Mouse (Mus musculus): ENCODE results near the gene Slc7a5. TPM values are rescaled to one million over a fixed set of nuclear protein-coding genes. Genes with fewer than 3 reads are reported as not detected.

Gene Slc7a5
- polyA plus RNA-seq, 1 experiment from 2014 or later, result 17.3 TPM

GRCm38 (mm10) chr8:121879712-121880111 lies 27.8 kb downstream of the Slc7a5 start:
- Histone ChIP-seq H3K9me3 (no peaks in the 10 kb centered on the region), H3K27me3 (replicated peaks) (no peaks in the 10 kb centered on the region), H3K4me2 (no peak overlapping the region), H3K9ac (no peak overlapping the region), H3K27ac (replicated peaks) (no peak overlapping the region), H3K36me3 (peaks cover 28% of the 10 kb centered on the region), H3K4me3 (no peak overlapping the region), H3K4me1 (peaks cover 36% of the 10 kb centered on the region)
- WGBS, result 90% methylated on average over 3 of the region's 3 CpGs
- no peak for ATAC-seq (ENCODE audit: extremely low read depth, insufficient number of reproducible peaks, low FRiP score, low TSS enrichment)

GRCm38 (mm10) chr8:121877828-121878480 lies 29.5 kb downstream of the Slc7a5 start:
- Histone ChIP-seq H3K4me3 (no peak overlapping the region), H3K27ac (replicated peaks) (no peak overlapping the region), H3K9ac (no peak overlapping the region), H3K36me3 (peaks cover 10% of the 10 kb centered on the region), H3K4me1 (peaks cover 46% of the 10 kb centered on the region), H3K4me2 (no peak overlapping the region), H3K9me3 (no peaks in the 10 kb centered on the region), H3K27me3 (replicated peaks) (peaks cover 7% of the 10 kb centered on the region)
- 84% methylated on average over 7 of the region's 7 CpGs for WGBS
- ATAC-seq (ENCODE audit: extremely low read depth, insufficient number of reproducible peaks, low FRiP score, low TSS enrichment), result no peak

- Histone ChIP-seq H3K9me3 (no peaks in the 10 kb centered on the region), H3K27ac (replicated peaks) (no peak overlapping the region), H3K36me3 (peaks cover 3% of the 10 kb centered on the region), H3K4me3 (no peak overlapping the region), H3K4me1 (peaks cover 51% of the 10 kb centered on the region), H3K9ac (no peak overlapping the region; the same call in 1 of the 2 replicates), H3K27me3 (replicated peaks) (peaks cover 11% of the 10 kb centered on the region), H3K4me2 (no peak overlapping the region)
- WGBS, result 55% methylated on average over 5 of the region's 5 CpGs
- ATAC-seq (ENCODE audit: extremely low read depth, insufficient number of reproducible peaks, low FRiP score, low TSS enrichment), result no peak
Measured at GRCm38 (mm10) chr8:121877212-121877611, 30.3 kb downstream of the Slc7a5 start.

DNA sequence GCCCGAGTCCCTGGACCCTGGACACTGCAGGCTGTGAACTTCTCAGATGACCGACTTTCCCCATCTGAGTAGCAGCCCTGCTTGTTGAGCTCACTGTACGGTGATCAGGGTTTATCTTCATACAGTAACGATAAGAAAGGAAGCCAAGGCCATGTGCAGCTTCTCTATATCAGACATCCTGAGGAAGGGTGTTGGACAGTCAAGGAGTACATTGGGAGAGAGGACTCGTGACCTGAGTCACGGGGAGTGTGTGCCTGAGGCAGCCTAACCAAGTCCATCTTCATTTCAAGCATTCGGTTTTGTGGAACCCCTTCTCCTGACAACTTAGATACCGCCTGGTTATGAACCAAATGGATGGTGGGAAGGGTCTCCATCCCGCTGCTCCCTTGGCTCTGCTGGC lies 32.0 kb downstream of the Slc7a5 start:
- Histone ChIP-seq H3K27ac (replicated peaks) (peak overlapping the region; percentile 21), H3K4me1 (peaks cover 44% of the 10 kb centered on the region), H3K4me2 (no peak overlapping the region), H3K36me3 (no peaks in the 10 kb centered on the region), H3K9ac (0 out of 2 replicates have a peak overlapping the region, but pooled peaks have one; percentile 3), H3K4me3 (no peak overlapping the region), H3K27me3 (replicated peaks) (peaks cover 11% of the 10 kb centered on the region), H3K9me3 (no peaks in the 10 kb centered on the region)
- ATAC-seq (ENCODE audit: extremely low read depth, insufficient number of reproducible peaks, low FRiP score, low TSS enrichment), result no peak
- 49% methylated on average over 9 of the region's 9 CpGs for WGBS

DNA sequence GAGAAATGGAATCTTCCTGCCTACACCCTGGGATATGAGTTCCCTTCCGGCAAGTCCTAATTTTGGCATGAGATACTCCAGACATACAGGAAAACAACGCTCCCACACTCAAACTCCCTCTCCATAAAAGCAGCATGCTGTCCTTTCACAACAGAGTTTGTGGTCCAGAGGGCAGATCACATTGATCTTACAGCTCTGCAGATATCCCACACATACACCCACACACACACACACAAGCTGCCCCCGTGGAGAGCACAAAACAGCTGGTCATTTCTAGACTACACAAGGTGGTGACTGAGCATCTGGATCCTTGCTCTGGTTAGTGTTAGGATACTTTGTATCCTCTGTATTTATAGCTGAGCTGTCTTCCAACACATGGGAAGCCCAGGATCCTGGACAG lies 32.4 kb downstream of the Slc7a5 start:
- Histone ChIP-seq H3K9me3 (no peaks in the 10 kb centered on the region), H3K27ac (replicated peaks) (peak overlapping the region; percentile 21), H3K36me3 (no peaks in the 10 kb centered on the region), H3K9ac (0 out of 2 replicates have a peak overlapping the region, but pooled peaks have one; percentile 3), H3K4me3 (no peak overlapping the region), H3K4me2 (no peak overlapping the region), H3K27me3 (replicated peaks) (peaks cover 11% of the 10 kb centered on the region), H3K4me1 (peaks cover 41% of the 10 kb centered on the region)
- ATAC-seq (ENCODE audit: extremely low read depth, insufficient number of reproducible peaks, low FRiP score, low TSS enrichment), result no peak
- WGBS, result 39% methylated on average over 3 of the region's 3 CpGs

DNA sequence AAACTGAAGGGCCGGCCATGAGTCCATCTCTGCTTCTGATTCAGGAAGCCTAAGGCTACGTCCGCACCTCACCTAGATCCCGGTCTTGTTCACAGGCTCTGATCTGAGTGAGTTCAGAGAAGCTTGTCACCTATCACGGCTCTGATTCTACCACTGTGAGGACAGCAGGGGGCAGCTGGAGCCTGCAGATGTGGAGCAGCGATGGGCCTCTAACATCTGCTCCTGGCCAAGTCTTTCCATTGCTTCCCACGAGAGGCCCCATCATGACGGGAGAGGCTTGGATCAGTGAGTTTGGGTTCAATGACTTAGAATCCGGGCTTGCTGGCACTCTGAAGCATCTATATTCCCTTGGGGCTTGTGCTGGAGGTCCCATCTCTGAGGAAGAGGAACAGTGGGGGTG lies 33.5 kb downstream of the Slc7a5 start:
- Histone ChIP-seq H3K36me3 (no peaks in the 10 kb centered on the region), H3K27me3 (replicated peaks) (peaks cover 11% of the 10 kb centered on the region), H3K9ac (no peak overlapping the region; the same call in 1 of the 2 replicates), H3K4me1 (peaks cover 41% of the 10 kb centered on the region), H3K27ac (replicated peaks) (no peak overlapping the region), H3K9me3 (no peaks in the 10 kb centered on the region), H3K4me3 (no peak overlapping the region), H3K4me2 (no peak overlapping the region)
- WGBS, result 35% methylated on average over 9 of the region's 9 CpGs
- no peak for ATAC-seq (ENCODE audit: extremely low read depth, insufficient number of reproducible peaks, low FRiP score, low TSS enrichment)

DNA sequence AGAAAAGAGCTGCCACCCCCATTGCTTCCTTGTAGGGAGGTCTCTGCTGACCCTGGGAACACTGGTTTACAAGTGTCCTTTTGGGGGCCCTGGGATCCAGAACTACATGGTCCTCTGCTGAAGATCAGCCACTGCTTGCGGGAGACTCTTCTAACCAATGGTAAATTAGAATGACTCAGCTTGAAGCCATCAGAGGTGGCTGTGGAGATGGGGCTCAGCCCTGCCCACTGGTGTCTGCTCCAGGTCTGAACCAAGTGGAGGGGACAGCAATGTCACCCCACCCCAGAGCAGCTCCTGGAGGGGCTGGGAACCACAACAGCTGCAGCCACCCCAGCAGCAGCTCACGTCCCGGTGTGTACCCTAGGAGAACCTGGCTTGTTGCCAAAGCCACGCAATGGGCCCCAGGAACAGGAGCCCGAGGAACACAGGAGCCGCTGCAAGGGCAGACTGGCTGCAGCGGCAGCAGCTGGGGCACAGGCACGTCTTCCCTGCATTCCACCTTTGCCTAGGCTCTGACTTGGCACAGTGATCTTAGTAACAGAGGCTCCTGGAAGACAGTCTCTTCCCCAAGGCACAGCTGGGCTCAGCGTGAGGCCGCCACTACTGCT lies 35.6 kb downstream of the Slc7a5 start:
- no peak for ATAC-seq (ENCODE audit: extremely low read depth, insufficient number of reproducible peaks, low FRiP score, low TSS enrichment)
- Histone ChIP-seq H3K36me3 (no peaks in the 10 kb centered on the region), H3K4me1 (peaks cover 36% of the 10 kb centered on the region), H3K4me2 (peak overlapping the region; percentile 40), H3K27ac (replicated peaks) (no peak overlapping the region), H3K9me3 (no peaks in the 10 kb centered on the region), H3K9ac (peak overlapping the region; percentile 7; the same call in 1 of the 2 replicates), H3K4me3 (no peak overlapping the region), H3K27me3 (replicated peaks) (peaks cover 11% of the 10 kb centered on the region)
- 22% methylated on average over 10 of the region's 10 CpGs for whole genome bisulfite sequencing

GRCm38 (mm10) chr8:121870190-121870589 lies 37.3 kb downstream of the Slc7a5 start:
- Histone ChIP-seq H3K4me3 (no peak overlapping the region), H3K9me3 (no peaks in the 10 kb centered on the region), H3K4me2 (no peak overlapping the region), H3K27me3 (replicated peaks) (peaks cover 11% of the 10 kb centered on the region), H3K36me3 (no peaks in the 10 kb centered on the region), H3K4me1 (peaks cover 27% of the 10 kb centered on the region), H3K27ac (replicated peaks) (no peak overlapping the region), H3K9ac (no peak overlapping the region)
- 79% methylated on average over 2 of the region's 2 CpGs for WGBS
- ATAC-seq (ENCODE audit: extremely low read depth, insufficient number of reproducible peaks, low FRiP score, low TSS enrichment), result no peak

- 79% methylated on average over 7 of the region's 7 CpGs for WGBS
- ATAC-seq (ENCODE audit: extremely low read depth, insufficient number of reproducible peaks, low FRiP score, low TSS enrichment), result no peak
- H3K4me1 ChIP-seq, result peaks cover 14% of the 10 kb centered on the region
- no peaks in the 10 kb centered on the region for H3K36me3 ChIP-seq
- H3K4me3 ChIP-seq, result no peak overlapping the region
- no peak overlapping the region for H3K4me2 ChIP-seq
- H3K27ac ChIP-seq (replicated peaks), result no peak overlapping the region
- no peak overlapping the region for H3K9ac ChIP-seq
- no peaks in the 10 kb centered on the region for H3K9me3 ChIP-seq
- peaks cover 11% of the 10 kb centered on the region for H3K27me3 ChIP-seq (replicated peaks)
Measured at GRCm38 (mm10) chr8:121868896-121869295, 38.6 kb downstream of the Slc7a5 start.

DNA sequence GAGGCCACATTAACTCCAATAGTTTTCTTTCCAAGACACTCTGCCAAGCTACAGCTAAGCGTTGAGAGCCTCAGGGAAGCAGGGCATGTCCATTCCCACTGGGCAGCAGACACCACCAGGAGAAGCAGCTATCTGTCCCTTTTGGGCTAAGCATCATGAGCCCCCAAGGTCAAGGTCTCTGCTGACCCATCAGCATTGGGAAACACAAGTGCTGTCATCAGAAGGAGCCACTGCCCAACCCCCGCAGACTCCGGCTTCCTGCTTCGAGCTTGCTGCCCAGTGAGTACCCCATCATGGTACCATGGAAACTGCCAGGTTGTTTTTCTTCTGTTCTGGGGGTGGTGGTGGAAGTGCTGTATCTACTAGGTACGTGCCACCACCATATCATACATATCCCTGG lies 39.3 kb downstream of the Slc7a5 start:
- Histone ChIP-seq H3K27ac (replicated peaks) (no peak overlapping the region), H3K27me3 (replicated peaks) (peaks cover 6% of the 10 kb centered on the region), H3K4me2 (no peak overlapping the region), H3K9ac (no peak overlapping the region), H3K4me3 (no peak overlapping the region), H3K4me1 (peaks cover 13% of the 10 kb centered on the region), H3K36me3 (no peaks in the 10 kb centered on the region), H3K9me3 (no peaks in the 10 kb centered on the region)
- WGBS, result 85% methylated on average over 5 of the region's 5 CpGs
- ATAC-seq (ENCODE audit: extremely low read depth, insufficient number of reproducible peaks, low FRiP score, low TSS enrichment), result no peak

GRCm38 (mm10) chr8:121865356-121865755 lies 42.1 kb downstream of the Slc7a5 start:
- Histone ChIP-seq H3K9ac (no peak overlapping the region), H3K27ac (replicated peaks) (no peak overlapping the region), H3K27me3 (replicated peaks) (peaks cover 3% of the 10 kb centered on the region; the same call in 1 of the 2 replicates), H3K4me1 (no peaks in the 10 kb centered on the region), H3K9me3 (no peaks in the 10 kb centered on the region), H3K36me3 (no peaks in the 10 kb centered on the region), H3K4me2 (no peak overlapping the region), H3K4me3 (no peak overlapping the region)
- ATAC-seq (ENCODE audit: extremely low read depth, insufficient number of reproducible peaks, low FRiP score, low TSS enrichment), result no peak
- WGBS, result 70% methylated on average over 8 of the region's 8 CpGs

Data from heart, embryonic 13.5 days (tissue).